Comparison of ENCODE assay signal across 7 mouse cellular contexts in genomic region chr10:79717640-79718357, GRCm38 (mm10). TPM values are rescaled to one million over a fixed set of nuclear protein-coding genes. Genes with fewer than 3 reads are reported as not detected.
DNase-seq lines count a peak whose midpoint lies in the region; ATAC-seq lines count a peak whose summit lies in the region.

No protein-coding gene starts in this region.

- 2% methylated on average over 43 of the region's 43 CpGs for WGBS in forebrain, embryonic 12.5 days
- WGBS in hindbrain, embryonic 15.5 days: 2% methylated on average over 43 of the region's 43 CpGs
- WGBS in liver, embryonic 13.5 days (ENCODE audit: insufficient replicate concordance): 5% methylated on average over 43 of the region's 43 CpGs

- no peaks in the 10 kb centered on the region for H3K36me3 ChIP-seq in forebrain, embryonic 12.5 days (replicated peaks)
- no peaks in the 10 kb centered on the region for H3K36me3 ChIP-seq in hindbrain, embryonic 15.5 days
- H3K36me3 ChIP-seq in liver, embryonic 13.5 days: no peaks in the 10 kb centered on the region

- no peak overlapping the region for H3K9ac ChIP-seq in forebrain, embryonic 12.5 days
- H3K9ac ChIP-seq in hindbrain, embryonic 15.5 days: peak overlapping the region; percentile 84
- H3K9ac ChIP-seq in liver, embryonic 13.5 days: no peak overlapping the region

- peaks cover 3% of the 10 kb centered on the region; the same call in 1 of the 2 replicates for H3K4me1 ChIP-seq in brown adipose tissue, adult 24 weeks (ENCODE audit: control insufficient read depth, insufficient read depth, insufficient read length, low read length)
- H3K4me1 ChIP-seq in forebrain, embryonic 12.5 days: peaks cover 16% of the 10 kb centered on the region
- peaks cover 33% of the 10 kb centered on the region for H3K4me1 ChIP-seq in hindbrain, embryonic 15.5 days (replicated peaks)
- H3K4me1 ChIP-seq in liver, embryonic 13.5 days (replicated peaks): peaks cover 30% of the 10 kb centered on the region

- H3K4me3 ChIP-seq in brown adipose tissue, adult 24 weeks (ENCODE audit: insufficient read depth, low read depth, low read length): peak overlapping the region; percentile 53
- H3K4me3 ChIP-seq in forebrain, embryonic 12.5 days (replicated peaks): peak overlapping the region; percentile 63
- H3K4me3 ChIP-seq in hindbrain, embryonic 15.5 days: peak overlapping the region; percentile 86
- peak overlapping the region; percentile 65; the same call in 1 of the 2 replicates for H3K4me3 ChIP-seq in liver, embryonic 13.5 days (replicated peaks)

- no peak for ATAC-seq in forebrain, embryonic 12.5 days (ENCODE audit: low FRiP score)
- no peak for ATAC-seq in hindbrain, embryonic 15.5 days (ENCODE audit: low FRiP score, low read depth)
- no peak for ATAC-seq in liver, embryonic 13.5 days (ENCODE audit: low read depth)

- peak overlapping the region; percentile 93 for H3K4me2 ChIP-seq in forebrain, embryonic 12.5 days
- H3K4me2 ChIP-seq in hindbrain, embryonic 15.5 days: peak overlapping the region; percentile 82
- peak overlapping the region; percentile 85 for H3K4me2 ChIP-seq in liver, embryonic 13.5 days

- H3K9me3 ChIP-seq in forebrain, embryonic 12.5 days: no peaks in the 10 kb centered on the region
- no peaks in the 10 kb centered on the region for H3K9me3 ChIP-seq in hindbrain, embryonic 15.5 days
- H3K9me3 ChIP-seq in liver, embryonic 13.5 days (replicated peaks): no peaks in the 10 kb centered on the region

- DNase-seq in MN1 (ENCODE audit: low spot score): peak; percentile 62
- peak; percentile 61 for DNase-seq in liver, embryonic 13.5 days
- DNase-seq in naive thymus-derived CD4-positive, alpha-beta T cell, adult 2 months (ENCODE audit: low read depth): peak; percentile 69
- peak; percentile 45 for DNase-seq in urinary bladder, adult 2 months (ENCODE audit: low spot score)

- H3K27me3 ChIP-seq in forebrain, embryonic 12.5 days: peaks cover 75% of the 10 kb centered on the region
- H3K27me3 ChIP-seq in hindbrain, embryonic 15.5 days: peaks cover 24% of the 10 kb centered on the region
- H3K27me3 ChIP-seq in liver, embryonic 13.5 days: peaks cover 90% of the 10 kb centered on the region

- H3K27ac ChIP-seq in brown adipose tissue, adult 24 weeks (replicated peaks; ENCODE audit: low read depth, low read length): no peak overlapping the region
- H3K27ac ChIP-seq in forebrain, embryonic 12.5 days: no peak overlapping the region
- no peak overlapping the region for H3K27ac ChIP-seq in hindbrain, embryonic 15.5 days (replicated peaks)
- no peak overlapping the region for H3K27ac ChIP-seq in liver, embryonic 13.5 days

RNA-seq across cellular contexts. Expression of gene Hcn2, which starts 1.4 kb away (rescaled TPM):
- polyA plus RNA-seq in brown adipose tissue, adult 24 weeks (2012; ENCODE audit: insufficient read depth, insufficient read length, missing spikeins): 0.52 TPM in 1 of 2 replicates, not detected in the other
- 0.11 and 0.18 TPM in 2 replicates for polyA plus RNA-seq in forebrain, embryonic 12.5 days (2016; fragmentation: Nextera tagmentation; extraction: Ambion mirVana)
- polyA plus RNA-seq in hindbrain, embryonic 15.5 days (2015; fragmentation: Nextera tagmentation; extraction: Ambion mirVana): 2.6 and 2.8 TPM in 2 replicates
- not detected in 2 replicates for polyA plus RNA-seq in liver, embryonic 13.5 days (2015; fragmentation: Nextera tagmentation; extraction: Ambion mirVana)
- polyA plus RNA-seq in urinary bladder, adult 2 months (2012; rRNA removed): 0.96 and 1.5 TPM in 2 replicates

RNA-seq across cellular contexts. Expression of gene Bsg, which starts 13.5 kb away (rescaled TPM):
- 495 and 669 TPM in 2 replicates for polyA plus RNA-seq in brown adipose tissue, adult 24 weeks (2012; ENCODE audit: insufficient read depth, insufficient read length, missing spikeins)
- polyA plus RNA-seq in forebrain, embryonic 12.5 days (2016; fragmentation: Nextera tagmentation; extraction: Ambion mirVana): 474 and 500 TPM in 2 replicates
- polyA plus RNA-seq in hindbrain, embryonic 15.5 days (2015; fragmentation: Nextera tagmentation; extraction: Ambion mirVana): 985 and 993 TPM in 2 replicates
- polyA plus RNA-seq in liver, embryonic 13.5 days (2015; fragmentation: Nextera tagmentation; extraction: Ambion mirVana): 903 and 946 TPM in 2 replicates
- 614 and 631 TPM in 2 replicates for polyA plus RNA-seq in urinary bladder, adult 2 months (2012; rRNA removed)

RNA-seq across cellular contexts. Expression of gene Polrmt, which starts 28.6 kb away (rescaled TPM):
- polyA plus RNA-seq in brown adipose tissue, adult 24 weeks (2012; ENCODE audit: insufficient read depth, insufficient read length, missing spikeins): 20.1 and 32.1 TPM in 2 replicates
- 43.7 and 47.6 TPM in 2 replicates for polyA plus RNA-seq in forebrain, embryonic 12.5 days (2016; fragmentation: Nextera tagmentation; extraction: Ambion mirVana)
- polyA plus RNA-seq in hindbrain, embryonic 15.5 days (2015; fragmentation: Nextera tagmentation; extraction: Ambion mirVana): 37.0 and 43.0 TPM in 2 replicates
- polyA plus RNA-seq in liver, embryonic 13.5 days (2015; fragmentation: Nextera tagmentation; extraction: Ambion mirVana): 20.0 and 20.8 TPM in 2 replicates
- polyA plus RNA-seq in urinary bladder, adult 2 months (2012; rRNA removed): 28.5 and 31.7 TPM in 2 replicates

RNA-seq across cellular contexts. Expression of gene Gzmm, which starts 29.0 kb away (rescaled TPM):
- not detected in 2 replicates for polyA plus RNA-seq in brown adipose tissue, adult 24 weeks (2012; ENCODE audit: insufficient read depth, insufficient read length, missing spikeins)
- polyA plus RNA-seq in forebrain, embryonic 12.5 days (2016; fragmentation: Nextera tagmentation; extraction: Ambion mirVana): 1.1 and 1.6 TPM in 2 replicates
- 1.3 and 1.4 TPM in 2 replicates for polyA plus RNA-seq in hindbrain, embryonic 15.5 days (2015; fragmentation: Nextera tagmentation; extraction: Ambion mirVana)
- 0.22 and 0.32 TPM in 2 replicates for polyA plus RNA-seq in liver, embryonic 13.5 days (2015; fragmentation: Nextera tagmentation; extraction: Ambion mirVana)
- polyA plus RNA-seq in urinary bladder, adult 2 months (2012; rRNA removed): 1.1 and 1.4 TPM in 2 replicates

RNA-seq across cellular contexts. Expression of gene Cdc34, which starts 35.8 kb away (rescaled TPM):
- 181 and 274 TPM in 2 replicates for polyA plus RNA-seq in brown adipose tissue, adult 24 weeks (2012; ENCODE audit: insufficient read depth, insufficient read length, missing spikeins)
- 129 and 141 TPM in 2 replicates for polyA plus RNA-seq in forebrain, embryonic 12.5 days (2016; fragmentation: Nextera tagmentation; extraction: Ambion mirVana)
- 82.4 and 91.7 TPM in 2 replicates for polyA plus RNA-seq in hindbrain, embryonic 15.5 days (2015; fragmentation: Nextera tagmentation; extraction: Ambion mirVana)
- polyA plus RNA-seq in liver, embryonic 13.5 days (2015; fragmentation: Nextera tagmentation; extraction: Ambion mirVana): 164 and 166 TPM in 2 replicates
- polyA plus RNA-seq in urinary bladder, adult 2 months (2012; rRNA removed): 60.6 and 70.0 TPM in 2 replicates
